Mouse (Mus musculus): Measurements from ENCODE around the gene Zdhhc3. TPM values are rescaled to one million over a fixed set of nuclear protein-coding genes. Genes with fewer than 3 reads are reported as not detected.
A peak's percentile ranks its signal among the peaks of the same experiment; 100 is the strongest.

Zdhhc3 gene
- polyA plus RNA-seq, 1 experiment from 2014 or later: 49.7 TPM

GRCm38 (mm10) chr9:123150241-123151020 lies 37.4 kb upstream of the Zdhhc3 start, which contains the start of gene Clec3b:
Clec3b (plus strand) TSS chr9:123150946.
- Histone ChIP-seq H3K4me1 (ENCODE audit: control insufficient read depth, insufficient read depth, low read length) (no peaks in the 10 kb centered on the region), H3K36me3 (ENCODE audit: control insufficient read depth, insufficient read depth) (no peaks in the 10 kb centered on the region), H3K27ac (ENCODE audit: low read length) (peak within 1 kb of the TSS; percentile 35; the same call in 1 of the 2 replicates), H3K9ac (ENCODE audit: low read length) (no peak within 1 kb of the TSS), H3K4me3 (ENCODE audit: low read length) (no peak within 1 kb of the TSS), H3K4me2 (ENCODE audit: low read depth, low read length) (no peak within 1 kb of the TSS), H3K27me3 (ENCODE audit: control insufficient read depth, insufficient read depth, low read length) (no peaks in the 10 kb centered on the region), H3K9me3 (replicated peaks; ENCODE audit: control insufficient read depth, low read length) (no peaks in the 10 kb centered on the region; the same call in 1 of the 2 replicates)
- no peak for ATAC-seq (replicated peaks; ENCODE audit: extremely low read depth, insufficient read depth, low FRiP score)
- WGBS: 66% methylated on average over 5 of the region's 5 CpGs

- Histone ChIP-seq H3K9me3 (replicated peaks; ENCODE audit: control insufficient read depth, low read length) (peaks cover 9% of the 10 kb centered on the region), H3K4me1 (ENCODE audit: control insufficient read depth, insufficient read depth, low read length) (no peaks in the 10 kb centered on the region), H3K4me2 (ENCODE audit: low read depth, low read length) (no peak overlapping the region), H3K36me3 (ENCODE audit: control insufficient read depth, insufficient read depth) (no peaks in the 10 kb centered on the region), H3K9ac (ENCODE audit: low read length) (no peak overlapping the region), H3K27me3 (ENCODE audit: control insufficient read depth, insufficient read depth, low read length) (no peaks in the 10 kb centered on the region), H3K4me3 (ENCODE audit: low read length) (no peak overlapping the region), H3K27ac (ENCODE audit: low read length) (no peak overlapping the region)
- no peak; the same call in 1 of the 2 replicates for ATAC-seq (replicated peaks; ENCODE audit: extremely low read depth, insufficient read depth, low FRiP score)
- 66% methylated on average over 5 of the region's 5 CpGs for WGBS
Observed at GRCm38 (mm10) chr9:123148430-123148829, 35.4 kb upstream of the Zdhhc3 start.

- no peak for ATAC-seq (replicated peaks; ENCODE audit: extremely low read depth, insufficient read depth, low FRiP score)
- Histone ChIP-seq H3K27me3 (ENCODE audit: control insufficient read depth, insufficient read depth, low read length) (no peaks in the 10 kb centered on the region), H3K4me3 (ENCODE audit: low read length) (no peak overlapping the region), H3K4me2 (ENCODE audit: low read depth, low read length) (no peak overlapping the region), H3K27ac (ENCODE audit: low read length) (peak overlapping the region; percentile 54), H3K36me3 (ENCODE audit: control insufficient read depth, insufficient read depth) (peaks cover 25% of the 10 kb centered on the region), H3K9me3 (replicated peaks; ENCODE audit: control insufficient read depth, low read length) (peaks cover 9% of the 10 kb centered on the region), H3K9ac (ENCODE audit: low read length) (no peak overlapping the region), H3K4me1 (ENCODE audit: control insufficient read depth, insufficient read depth, low read length) (peaks cover 3% of the 10 kb centered on the region)
- WGBS: 77% methylated on average over 4 of the region's 4 CpGs
Observed at GRCm38 (mm10) chr9:123139887-123140614, 27.0 kb upstream of the Zdhhc3 start.

- whole genome bisulfite sequencing: 55% methylated on average over 5 of the region's 5 CpGs
- peak overlapping the region; percentile 54 for H3K27ac ChIP-seq (ENCODE audit: low read length)
Observed at GRCm38 (mm10) chr9:123138891-123139474, 26.0 kb upstream of the Zdhhc3 start.

GRCm38 (mm10) chr9:123136953-123137682 lies 24.1 kb upstream of the Zdhhc3 start:
- ATAC-seq (replicated peaks; ENCODE audit: extremely low read depth, insufficient read depth, low FRiP score): no peak; the same call in 1 of the 2 replicates
- Histone ChIP-seq H3K27me3 (ENCODE audit: control insufficient read depth, insufficient read depth, low read length) (no peaks in the 10 kb centered on the region), H3K4me1 (ENCODE audit: control insufficient read depth, insufficient read depth, low read length) (peaks cover 3% of the 10 kb centered on the region), H3K9ac (ENCODE audit: low read length) (no peak overlapping the region), H3K4me2 (ENCODE audit: low read depth, low read length) (no peak overlapping the region), H3K27ac (ENCODE audit: low read length) (no peak overlapping the region), H3K9me3 (replicated peaks; ENCODE audit: control insufficient read depth, low read length) (no peaks in the 10 kb centered on the region), H3K4me3 (ENCODE audit: low read length) (no peak overlapping the region), H3K36me3 (ENCODE audit: control insufficient read depth, insufficient read depth) (peaks cover 47% of the 10 kb centered on the region)
- WGBS: 62% methylated on average over 7 of the region's 7 CpGs

More at GRCm38 (mm10) chr9:123138891-123139474, 26.0 kb upstream of the Zdhhc3 start:
- Histone ChIP-seq H3K9ac (ENCODE audit: low read length) (no peak overlapping the region), H3K4me3 (ENCODE audit: low read length) (no peak overlapping the region), H3K4me1 (ENCODE audit: control insufficient read depth, insufficient read depth, low read length) (peaks cover 3% of the 10 kb centered on the region), H3K27me3 (ENCODE audit: control insufficient read depth, insufficient read depth, low read length) (no peaks in the 10 kb centered on the region), H3K9me3 (replicated peaks; ENCODE audit: control insufficient read depth, low read length) (peaks cover 5% of the 10 kb centered on the region), H3K36me3 (ENCODE audit: control insufficient read depth, insufficient read depth) (peaks cover 32% of the 10 kb centered on the region), H3K4me2 (ENCODE audit: low read depth, low read length) (no peak overlapping the region)
- peak; percentile 80 for ATAC-seq (replicated peaks; ENCODE audit: extremely low read depth, insufficient read depth, low FRiP score)

- Histone ChIP-seq H3K27me3 (ENCODE audit: control insufficient read depth, insufficient read depth, low read length) (no peaks in the 10 kb centered on the region), H3K9ac (ENCODE audit: low read length) (no peak overlapping the region), H3K9me3 (replicated peaks; ENCODE audit: control insufficient read depth, low read length) (no peaks in the 10 kb centered on the region), H3K36me3 (ENCODE audit: control insufficient read depth, insufficient read depth) (peaks cover 73% of the 10 kb centered on the region), H3K27ac (ENCODE audit: low read length) (no peak overlapping the region), H3K4me1 (ENCODE audit: control insufficient read depth, insufficient read depth, low read length) (no peaks in the 10 kb centered on the region), H3K4me3 (ENCODE audit: low read length) (no peak overlapping the region), H3K4me2 (ENCODE audit: low read depth, low read length) (no peak overlapping the region)
- ATAC-seq (replicated peaks; ENCODE audit: extremely low read depth, insufficient read depth, low FRiP score): no peak
- WGBS: 86% methylated on average over 3 of the region's 3 CpGs
Observed at GRCm38 (mm10) chr9:123132994-123133393, 20.0 kb upstream of the Zdhhc3 start.

- Histone ChIP-seq H3K4me1 (ENCODE audit: control insufficient read depth, insufficient read depth, low read length) (no peaks in the 10 kb centered on the region), H3K9me3 (replicated peaks; ENCODE audit: control insufficient read depth, low read length) (no peaks in the 10 kb centered on the region), H3K4me3 (ENCODE audit: low read length) (no peak overlapping the region), H3K27ac (ENCODE audit: low read length) (no peak overlapping the region), H3K9ac (ENCODE audit: low read length) (no peak overlapping the region), H3K27me3 (ENCODE audit: control insufficient read depth, insufficient read depth, low read length) (no peaks in the 10 kb centered on the region), H3K36me3 (ENCODE audit: control insufficient read depth, insufficient read depth) (peaks cover 55% of the 10 kb centered on the region), H3K4me2 (ENCODE audit: low read depth, low read length) (no peak overlapping the region)
- ATAC-seq (replicated peaks; ENCODE audit: extremely low read depth, insufficient read depth, low FRiP score): no peak
- 93% methylated on average over 6 of the region's 6 CpGs for WGBS
Observed at GRCm38 (mm10) chr9:123127663-123128062, 14.7 kb upstream of the Zdhhc3 start.

- H3K4me2 ChIP-seq (ENCODE audit: low read depth, low read length): no peak overlapping the region
- H3K4me1 ChIP-seq (ENCODE audit: control insufficient read depth, insufficient read depth, low read length): no peaks in the 10 kb centered on the region
- no peak overlapping the region for H3K27ac ChIP-seq (ENCODE audit: low read length)
- H3K36me3 ChIP-seq (ENCODE audit: control insufficient read depth, insufficient read depth): peaks cover 50% of the 10 kb centered on the region
- 65% methylated on average over 2 of the region's 2 CpGs for WGBS
- no peaks in the 10 kb centered on the region for H3K9me3 ChIP-seq (replicated peaks; ENCODE audit: control insufficient read depth, low read length)
- no peak overlapping the region for H3K9ac ChIP-seq (ENCODE audit: low read length)
- no peaks in the 10 kb centered on the region for H3K27me3 ChIP-seq (ENCODE audit: control insufficient read depth, insufficient read depth, low read length)
- ATAC-seq (replicated peaks; ENCODE audit: extremely low read depth, insufficient read depth, low FRiP score): no peak
- H3K4me3 ChIP-seq (ENCODE audit: low read length): no peak overlapping the region
Observed at GRCm38 (mm10) chr9:123124413-123124981, 11.5 kb upstream of the Zdhhc3 start.

Data from heart, embryonic 16.5 days (tissue).